Comparison of ENCODE assay signal across 20 mouse cellular contexts in genomic region chr11:89310217-89310616, GRCm38 (mm10). TPM values are rescaled to one million over a fixed set of nuclear protein-coding genes. Genes with fewer than 3 reads are reported as not detected.
"Had no signal": no experiment of that assay in that cellular context is flagged by ENCODE, and none has a peak within 500 bp of the region (broad histone marks: within the 10 kb centered on the region; RNA-seq: fewer than 3 reads in every experiment).

No protein-coding gene starts in this region.

- H3K9ac ChIP-seq: lung, embryonic 14.5 days; midbrain, embryonic 12.5 days; neural tube, embryonic 13.5 days; neural tube, embryonic 15.5 days; stomach, embryonic 15.5 days had no signal

- H3K9me3 ChIP-seq: neural tube, embryonic 13.5 days; neural tube, embryonic 15.5 days; stomach, embryonic 15.5 days had no signal

- ATAC-seq: midbrain, embryonic 16.5 days had no signal

- DNase-seq: lung, adult 18-20 months; lung, embryonic 14.5 days; lung, postnatal 10 days; lung, postnatal 4 days; midbrain, embryonic 14.5 days; right cerebral cortex, postnatal 14 days; thymus, adult 2 months; thymus, postnatal 25 days; thymus, postnatal 4 days had no signal

- H3K36me3 ChIP-seq: midbrain, embryonic 10.5 days; neural tube, embryonic 13.5 days; neural tube, embryonic 15.5 days; stomach, embryonic 15.5 days had no signal

- H3K4me1 ChIP-seq: neural tube, embryonic 15.5 days had no signal

- H3K4me2 ChIP-seq: lung, embryonic 14.5 days; midbrain, embryonic 12.5 days; neural tube, embryonic 13.5 days; neural tube, embryonic 15.5 days; stomach, embryonic 15.5 days had no signal

- H3K27me3 ChIP-seq: midbrain, embryonic 12.5 days; neural tube, embryonic 15.5 days; stomach, embryonic 15.5 days had no signal

- H3K4me3 ChIP-seq: midbrain, embryonic 10.5 days; midbrain, embryonic 12.5 days; myocyte; neural tube, embryonic 13.5 days; neural tube, embryonic 15.5 days; stomach, embryonic 15.5 days had no signal

- H3K27ac ChIP-seq: midbrain, embryonic 10.5 days; midbrain, embryonic 12.5 days; neural tube, embryonic 13.5 days; neural tube, embryonic 15.5 days; stomach, embryonic 15.5 days; stomach, postnatal 0 days had no signal

RNA-seq across cellular contexts. Expression of gene Nog, which starts 8.1 kb away (rescaled TPM):
- total RNA-seq: megakaryocyte, adult 5-6 weeks; megakaryocyte-erythroid progenitor cell, adult 5-6 weeks had no signal
- polyA plus RNA-seq: testis, adult 2 months had no signal
